Mouse (Mus musculus): ENCODE data around the gene Reep6. TPM values are rescaled to one million over a fixed set of nuclear protein-coding genes. Genes with fewer than 3 reads are reported as not detected.

Gene Reep6
- polyA plus RNA-seq, 1 experiment from 2014 or later = 5.3 TPM

DNA sequence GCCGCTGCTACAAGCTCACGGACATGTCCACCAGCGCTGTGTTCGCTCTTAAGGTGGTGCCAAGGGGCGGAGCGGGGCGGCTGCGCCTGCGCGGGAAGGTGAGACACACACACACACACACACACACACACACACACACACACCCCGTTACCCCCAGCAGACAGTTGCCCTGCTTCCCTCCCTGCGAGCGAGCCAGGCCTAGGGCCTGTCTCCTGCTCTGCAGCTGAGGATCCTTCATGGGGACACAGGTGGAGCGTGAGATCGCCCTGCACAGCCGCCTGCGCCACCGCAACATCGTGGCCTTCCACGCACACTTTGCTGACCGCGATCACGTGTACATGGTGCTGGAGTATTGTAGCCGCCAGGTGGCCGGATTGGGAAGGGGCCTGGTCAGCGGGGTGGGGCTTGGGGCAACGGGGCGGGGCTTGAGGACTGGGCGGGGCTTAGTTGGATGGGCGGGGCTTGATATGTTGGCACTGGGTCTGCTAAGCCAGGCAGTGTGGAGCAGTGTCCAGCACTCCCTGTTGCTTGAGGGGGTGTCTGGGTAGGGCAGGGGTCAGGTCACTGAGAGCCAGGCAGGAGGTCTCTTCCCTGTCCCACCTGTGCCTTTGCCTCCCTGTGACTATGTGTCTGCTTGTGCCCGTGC, 28.4 kb downstream of the Reep6 start:
- Histone ChIP-seq H3K27me3 (ENCODE audit: control insufficient read depth, insufficient read depth, low read length) (peaks cover 44% of the 10 kb centered on the region), H3K4me1 (ENCODE audit: control insufficient read depth, insufficient read depth, low read length) (peaks cover 7% of the 10 kb centered on the region; the same call in 1 of the 2 replicates), H3K9ac (replicated peaks; ENCODE audit: low read length) (0 out of 2 replicates have a peak overlapping the region, but pooled peaks have one; percentile 16), H3K4me3 (replicated peaks; ENCODE audit: low read depth, low read length) (peak overlapping the region; percentile 32), H3K4me2 (ENCODE audit: low read length) (peak overlapping the region; percentile 53), H3K27ac (replicated peaks; ENCODE audit: low read depth, low read length) (no peak overlapping the region), H3K9me3 (ENCODE audit: control insufficient read depth, low read length) (no peaks in the 10 kb centered on the region), H3K36me3 (ENCODE audit: control insufficient read depth, insufficient read depth, low read length) (no peaks in the 10 kb centered on the region)
- WGBS = 7% methylated on average over 31 of the region's 31 CpGs
- ATAC-seq (ENCODE audit: low FRiP score, low TSS enrichment) (peak; percentile 50), DNase-seq (peak; percentile 66)

GRCm38 (mm10) chr10:80363734-80364133, 34.0 kb downstream of the Reep6 start:
- H3K27me3 ChIP-seq (ENCODE audit: control insufficient read depth, insufficient read depth, low read length) = peaks cover under 1% of the 10 kb centered on the region; the same call in 1 of the 2 replicates
- no peaks in the 10 kb centered on the region for H3K36me3 ChIP-seq (ENCODE audit: control insufficient read depth, insufficient read depth, low read length)
- no peaks in the 10 kb centered on the region for H3K4me1 ChIP-seq (ENCODE audit: control insufficient read depth, insufficient read depth, low read length)
- no peak overlapping the region for H3K27ac ChIP-seq (replicated peaks; ENCODE audit: low read depth, low read length)
- H3K9me3 ChIP-seq (ENCODE audit: control insufficient read depth, low read length) = no peaks in the 10 kb centered on the region
- DNase-seq = no peak
- 26% methylated on average over 6 of the region's 6 CpGs for WGBS
- no peak overlapping the region for H3K4me2 ChIP-seq (ENCODE audit: low read length)
- ATAC-seq (ENCODE audit: low FRiP score, low TSS enrichment) = no peak
- H3K9ac ChIP-seq (replicated peaks; ENCODE audit: low read length) = no peak overlapping the region
- H3K4me3 ChIP-seq (replicated peaks; ENCODE audit: low read depth, low read length) = no peak overlapping the region

GRCm38 (mm10) chr10:80365736-80366135, 36.0 kb downstream of the Reep6 start:
- no peak overlapping the region for H3K4me3 ChIP-seq (replicated peaks; ENCODE audit: low read depth, low read length)
- H3K4me1 ChIP-seq (ENCODE audit: control insufficient read depth, insufficient read depth, low read length) = no peaks in the 10 kb centered on the region
- no peaks in the 10 kb centered on the region for H3K27me3 ChIP-seq (ENCODE audit: control insufficient read depth, insufficient read depth, low read length)
- H3K27ac ChIP-seq (replicated peaks; ENCODE audit: low read depth, low read length) = no peak overlapping the region
- ATAC-seq (ENCODE audit: low FRiP score, low TSS enrichment) (no peak), DNase-seq (no peak)
- H3K9ac ChIP-seq (replicated peaks; ENCODE audit: low read length) = no peak overlapping the region
- 62% methylated on average over 6 of the region's 6 CpGs for WGBS
- no peak overlapping the region for H3K4me2 ChIP-seq (ENCODE audit: low read length)
- no peaks in the 10 kb centered on the region for H3K9me3 ChIP-seq (ENCODE audit: control insufficient read depth, low read length)
- H3K36me3 ChIP-seq (ENCODE audit: control insufficient read depth, insufficient read depth, low read length) = no peaks in the 10 kb centered on the region

DNA sequence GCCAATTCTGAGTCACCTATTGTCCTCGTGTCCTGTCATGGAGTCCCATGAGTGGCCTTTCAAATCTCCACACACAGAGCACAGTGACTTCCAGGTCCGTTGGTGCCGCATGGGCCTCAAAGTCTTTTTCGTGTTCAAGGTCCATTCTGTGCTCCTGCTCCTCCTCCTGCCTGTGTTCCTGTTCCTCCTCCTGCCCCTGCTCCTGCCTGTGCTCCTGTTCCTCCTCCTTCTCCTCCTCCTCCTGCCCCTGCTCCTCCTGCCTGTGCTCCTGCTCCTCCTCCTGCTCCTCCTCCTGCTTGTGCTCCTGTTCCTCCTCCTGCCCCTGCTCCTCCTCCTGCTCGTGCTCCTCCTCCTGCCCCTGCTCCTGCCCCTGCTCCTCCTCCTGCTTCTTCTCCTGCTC, 38.2 kb downstream of the Reep6 start:
- no peaks in the 10 kb centered on the region for H3K27me3 ChIP-seq (ENCODE audit: control insufficient read depth, insufficient read depth, low read length)
- 59% methylated on average over 5 of the region's 5 CpGs for WGBS
- ATAC-seq (ENCODE audit: low FRiP score, low TSS enrichment) = no peak

DNA sequence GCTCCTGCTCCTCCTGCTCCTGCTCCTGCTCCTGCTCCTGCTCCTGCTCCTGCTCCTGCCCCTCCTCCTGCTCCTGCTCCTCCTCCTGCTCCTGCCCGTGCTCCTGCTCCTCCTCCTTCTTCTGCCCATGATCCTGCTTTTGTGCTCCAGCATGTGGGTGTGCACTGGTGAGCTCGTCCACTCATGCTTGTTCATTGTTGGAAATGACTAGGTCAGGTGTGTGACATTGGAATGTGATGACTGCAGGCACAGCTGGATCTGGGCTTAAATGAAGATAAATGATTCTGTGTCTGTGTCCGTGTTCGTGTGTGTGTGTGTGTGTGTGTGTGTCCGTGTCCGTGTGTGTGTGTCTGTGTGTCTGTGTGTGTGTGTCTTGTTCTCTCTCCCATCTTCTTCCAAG, 38.6 kb downstream of the Reep6 start:
- Histone ChIP-seq H3K36me3 (ENCODE audit: control insufficient read depth, insufficient read depth, low read length) (no peaks in the 10 kb centered on the region), H3K4me2 (ENCODE audit: low read length) (no peak overlapping the region), H3K27ac (replicated peaks; ENCODE audit: low read depth, low read length) (no peak overlapping the region), H3K9me3 (ENCODE audit: control insufficient read depth, low read length) (no peaks in the 10 kb centered on the region), H3K27me3 (ENCODE audit: control insufficient read depth, insufficient read depth, low read length) (no peaks in the 10 kb centered on the region), H3K4me3 (replicated peaks; ENCODE audit: low read depth, low read length) (no peak overlapping the region), H3K9ac (replicated peaks; ENCODE audit: low read length) (no peak overlapping the region), H3K4me1 (ENCODE audit: control insufficient read depth, insufficient read depth, low read length) (peaks cover 11% of the 10 kb centered on the region; the same call in 1 of the 2 replicates)
- whole genome bisulfite sequencing = 93% methylated on average over 6 of the region's 6 CpGs
- DNase-seq (no peak), ATAC-seq (ENCODE audit: low FRiP score, low TSS enrichment) (no peak)

More for the DNA sequence above, 38.2 kb downstream of the Reep6 start:
- DNase-seq = no peak
- no peak overlapping the region for H3K27ac ChIP-seq (replicated peaks; ENCODE audit: low read depth, low read length)
- H3K4me1 ChIP-seq (ENCODE audit: control insufficient read depth, insufficient read depth, low read length) = peaks cover 11% of the 10 kb centered on the region; the same call in 1 of the 2 replicates
- H3K9ac ChIP-seq (replicated peaks; ENCODE audit: low read length) = no peak overlapping the region
- no peaks in the 10 kb centered on the region for H3K9me3 ChIP-seq (ENCODE audit: control insufficient read depth, low read length)
- no peak overlapping the region for H3K4me3 ChIP-seq (replicated peaks; ENCODE audit: low read depth, low read length)
- no peaks in the 10 kb centered on the region for H3K36me3 ChIP-seq (ENCODE audit: control insufficient read depth, insufficient read depth, low read length)
- H3K4me2 ChIP-seq (ENCODE audit: low read length) = no peak overlapping the region

- no peaks in the 10 kb centered on the region for H3K9me3 ChIP-seq (ENCODE audit: control insufficient read depth, low read length)
- no peak overlapping the region for H3K4me2 ChIP-seq (ENCODE audit: low read length)
- no peaks in the 10 kb centered on the region for H3K36me3 ChIP-seq (ENCODE audit: control insufficient read depth, insufficient read depth, low read length)
- H3K27me3 ChIP-seq (ENCODE audit: control insufficient read depth, insufficient read depth, low read length) = no peaks in the 10 kb centered on the region
- H3K27ac ChIP-seq (replicated peaks; ENCODE audit: low read depth, low read length) = no peak overlapping the region
- WGBS = 85% methylated on average over 21 of the region's 21 CpGs
- peaks cover 11% of the 10 kb centered on the region; the same call in 1 of the 2 replicates for H3K4me1 ChIP-seq (ENCODE audit: control insufficient read depth, insufficient read depth, low read length)
- H3K9ac ChIP-seq (replicated peaks; ENCODE audit: low read length) = no peak overlapping the region
- no peak overlapping the region for H3K4me3 ChIP-seq (replicated peaks; ENCODE audit: low read depth, low read length)
- ATAC-seq (ENCODE audit: low FRiP score, low TSS enrichment) (no peak), DNase-seq (no peak)
Measured at GRCm38 (mm10) chr10:80369995-80370747, 40.4 kb downstream of the Reep6 start.

DNA sequence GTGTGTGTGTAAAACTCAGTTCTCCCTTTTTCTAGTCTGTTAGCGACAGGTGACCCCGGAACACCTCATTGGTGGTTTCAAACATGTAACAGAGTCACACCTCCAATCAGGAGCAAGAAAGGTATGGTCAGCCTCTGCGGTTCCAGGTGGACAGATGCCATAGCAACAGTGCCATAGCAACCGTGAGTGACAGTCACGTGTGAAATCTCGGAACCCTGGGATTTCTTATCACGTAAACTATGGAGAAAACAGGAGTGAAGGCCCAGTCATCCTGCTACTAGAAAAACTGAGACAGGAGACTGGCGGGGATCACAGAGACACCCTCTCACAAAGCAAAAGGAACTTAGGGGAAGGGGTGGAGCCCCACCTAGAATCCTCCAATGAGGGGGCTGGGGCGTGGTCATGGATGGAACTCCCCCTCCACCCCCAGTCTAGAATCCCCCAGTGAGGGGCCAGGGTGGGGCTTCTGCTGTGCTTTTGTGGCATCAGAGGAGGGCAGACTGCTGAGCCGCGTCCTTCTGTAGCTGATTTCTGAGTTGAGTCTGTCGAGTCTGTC, 41.7 kb downstream of the Reep6 start:
- Histone ChIP-seq H3K9ac (replicated peaks; ENCODE audit: low read length) (no peak overlapping the region; the same call in 1 of the 2 replicates), H3K4me3 (replicated peaks; ENCODE audit: low read depth, low read length) (no peak overlapping the region)
- 3% methylated on average over 12 of the region's 12 CpGs for WGBS

DNA sequence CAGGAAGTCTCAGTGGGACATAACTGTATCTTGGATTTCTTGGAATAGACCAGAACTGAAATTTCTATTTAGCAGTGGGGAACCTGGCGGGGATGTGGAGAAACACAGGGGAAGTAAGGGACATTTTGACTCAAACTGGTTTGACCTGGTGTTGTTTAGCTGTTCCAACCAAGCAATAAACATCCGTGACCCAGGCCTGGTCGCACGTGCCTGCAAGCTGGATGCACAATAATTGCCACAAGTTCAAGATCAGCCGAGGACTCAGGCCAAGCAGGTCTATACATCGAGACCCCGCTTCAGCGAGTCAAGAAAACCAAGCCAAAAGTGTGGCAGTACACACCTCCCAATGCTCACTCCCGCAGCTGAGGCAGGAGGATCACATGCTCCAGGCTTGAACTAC, 42.2 kb downstream of the Reep6 start:
- no peaks in the 10 kb centered on the region for H3K36me3 ChIP-seq (ENCODE audit: control insufficient read depth, insufficient read depth, low read length)
- H3K27ac ChIP-seq (replicated peaks; ENCODE audit: low read depth, low read length) = no peak overlapping the region
- no peaks in the 10 kb centered on the region for H3K27me3 ChIP-seq (ENCODE audit: control insufficient read depth, insufficient read depth, low read length)
- H3K9me3 ChIP-seq (ENCODE audit: control insufficient read depth, low read length) = no peaks in the 10 kb centered on the region
- peaks cover 11% of the 10 kb centered on the region; the same call in 1 of the 2 replicates for H3K4me1 ChIP-seq (ENCODE audit: control insufficient read depth, insufficient read depth, low read length)
- no peak for DNase-seq
- H3K4me2 ChIP-seq (ENCODE audit: low read length) = peak overlapping the region; percentile 41
- no peak for ATAC-seq (ENCODE audit: low FRiP score, low TSS enrichment)
- no peak overlapping the region for H3K4me3 ChIP-seq (replicated peaks; ENCODE audit: low read depth, low read length)
- WGBS = 55% methylated on average over 9 of the region's 9 CpGs
- H3K9ac ChIP-seq (replicated peaks; ENCODE audit: low read length) = no peak overlapping the region; the same call in 1 of the 2 replicates

More for the DNA sequence above, 41.7 kb downstream of the Reep6 start:
- peak; percentile 77 for DNase-seq
- Histone ChIP-seq H3K4me1 (ENCODE audit: control insufficient read depth, insufficient read depth, low read length) (peaks cover 11% of the 10 kb centered on the region; the same call in 1 of the 2 replicates), H3K27me3 (ENCODE audit: control insufficient read depth, insufficient read depth, low read length) (no peaks in the 10 kb centered on the region), H3K9me3 (ENCODE audit: control insufficient read depth, low read length) (no peaks in the 10 kb centered on the region), H3K27ac (replicated peaks; ENCODE audit: low read depth, low read length) (no peak overlapping the region), H3K4me2 (ENCODE audit: low read length) (peak overlapping the region; percentile 41), H3K36me3 (ENCODE audit: control insufficient read depth, insufficient read depth, low read length) (no peaks in the 10 kb centered on the region)
- peak; percentile 63; the same call in 1 of the 2 replicates for ATAC-seq (ENCODE audit: low FRiP score, low TSS enrichment)

Measured in midbrain, embryonic 14.5 days (tissue).